Mouse (Mus musculus) hematopoietic stem cell, adult 5-6 weeks (primary cell): ENCODE data around the gene Cdk14. TPM values are rescaled to one million over a fixed set of nuclear protein-coding genes. Genes with fewer than 3 reads are reported as not detected.

Experiments
- ATAC-seq, 2 experiments: fragments of 125-278 bp in 1 of 2; replicated peaks in 1 of 2; 2 replicates each; pipeline ENCODE4 v1.8.0; 2016 to 2017; ENCODE audit warnings: inconsistent platforms in 2 of 2, mild to moderate bottlenecking in 2 of 2, moderate number of reproducible peaks in 2 of 2, low read depth in 1 of 2, moderate TSS enrichment in 1 of 2; ENCODE audit not compliant: low FRiP score in 2 of 2, poor library complexity in 2 of 2, severe bottlenecking in 2 of 2, insufficient read depth in 1 of 2, low TSS enrichment in 1 of 2
- total RNA-seq: library from RNA; stranded (forward); fragments of 172-1452, 232-1000 nt; gene quantifications from 2 replicates; pipeline ENCODE4 v1.2.3, GENCODE M21; 2017

Cdk14 gene
- total RNA-seq, 1 experiment from 2014 or later, result 14.8 TPM

DNA sequence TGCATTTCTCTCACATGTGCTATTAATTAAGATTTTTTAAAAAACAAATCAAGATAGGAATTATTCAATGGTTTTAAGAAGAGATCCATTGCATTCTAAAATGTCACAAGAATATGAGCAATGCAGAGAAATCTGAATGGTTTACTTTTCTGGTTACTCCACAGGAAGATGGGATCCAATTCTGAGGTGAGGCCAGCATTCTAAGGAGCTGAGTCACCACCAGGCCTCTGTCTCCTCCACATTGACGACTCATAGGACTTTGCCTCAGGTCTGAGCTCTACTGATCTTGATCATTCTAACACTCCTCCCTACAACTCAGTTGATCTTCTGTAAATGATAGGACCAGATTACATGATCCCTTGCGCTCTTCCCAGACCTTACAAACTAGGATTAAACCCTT lies 239.4 kb downstream of the Cdk14 start:
- ATAC-seq, result no peak

DNA sequence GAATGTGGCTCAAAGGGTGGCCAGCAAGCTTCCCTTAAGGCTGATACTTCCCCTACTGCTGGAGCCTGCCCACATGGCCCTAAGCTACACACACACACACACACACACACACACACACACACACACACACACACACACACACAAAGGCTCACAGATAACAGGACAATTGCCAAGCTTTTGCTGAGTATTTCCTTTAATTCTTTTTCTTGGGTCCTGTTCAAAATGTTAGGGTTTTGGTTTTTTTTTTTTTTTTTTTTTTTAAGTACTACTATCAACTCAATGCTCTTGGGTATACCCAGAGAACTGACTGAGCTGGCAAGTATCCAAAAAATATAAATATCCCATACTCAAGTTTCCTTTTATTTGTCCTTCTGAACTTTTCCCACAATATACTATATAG lies 239.8 kb downstream of the Cdk14 start:
- peak in 1 of 2 experiments; percentile 17; a peak in 1 of 4 replicates for ATAC-seq

DNA sequence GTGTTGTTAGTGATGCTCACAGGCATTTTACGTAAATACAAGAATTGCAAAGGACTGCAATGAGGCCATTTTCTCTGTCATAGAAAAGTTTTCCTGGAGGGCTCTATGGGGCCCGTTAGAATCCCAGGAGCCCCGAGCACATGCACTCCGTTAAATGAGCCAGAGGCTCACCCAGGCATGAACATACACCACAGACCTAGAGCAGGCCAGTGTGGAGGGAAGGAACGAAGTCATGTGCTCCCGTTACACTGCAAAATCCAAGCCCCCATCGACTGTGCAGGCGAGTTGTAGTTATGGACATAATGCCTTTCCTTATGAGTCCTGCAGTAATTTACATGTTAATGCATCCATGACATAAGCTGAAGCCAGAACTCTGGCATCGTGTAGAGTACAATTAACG lies 244.1 kb downstream of the Cdk14 start:
- ATAC-seq, result no peak

DNA sequence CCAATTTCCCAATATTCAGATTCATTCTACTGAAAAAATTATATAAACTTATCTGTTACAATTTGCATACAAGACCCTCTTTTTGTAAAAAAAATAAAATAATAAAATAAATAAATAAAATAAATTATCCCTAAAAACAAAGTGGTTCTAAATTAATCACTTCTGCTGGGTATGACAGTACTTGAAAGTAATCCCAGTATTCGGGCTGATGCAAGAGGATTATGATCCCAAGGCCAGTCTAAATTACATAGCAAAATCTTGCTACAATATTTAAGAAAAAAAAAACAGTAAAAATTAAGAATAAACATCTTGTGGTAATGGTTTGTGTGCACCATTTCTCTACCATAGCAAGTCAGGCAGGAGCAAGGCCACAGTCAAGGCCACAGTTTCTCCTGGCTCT lies 244.5 kb downstream of the Cdk14 start:
- ATAC-seq, result no peak

DNA sequence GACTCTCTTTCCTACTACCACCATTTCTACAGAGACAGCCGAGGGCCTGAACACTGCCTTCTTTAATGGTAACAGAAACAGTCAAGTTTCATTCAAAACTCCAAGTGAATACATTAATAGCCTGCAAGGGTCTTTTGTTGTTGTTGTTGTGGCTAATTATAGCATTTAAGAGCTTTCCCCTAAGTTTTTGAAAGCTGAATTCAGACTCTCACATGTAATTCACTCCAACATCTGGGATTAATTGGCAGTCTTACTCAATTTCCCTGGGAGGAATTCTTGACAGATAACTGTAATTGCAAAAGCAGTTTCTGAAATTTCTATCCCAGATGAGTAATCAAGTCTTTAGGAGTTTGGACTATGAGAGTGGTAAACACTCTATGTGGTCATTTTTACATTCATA lies 245.0 kb downstream of the Cdk14 start:
- no peak for ATAC-seq

DNA sequence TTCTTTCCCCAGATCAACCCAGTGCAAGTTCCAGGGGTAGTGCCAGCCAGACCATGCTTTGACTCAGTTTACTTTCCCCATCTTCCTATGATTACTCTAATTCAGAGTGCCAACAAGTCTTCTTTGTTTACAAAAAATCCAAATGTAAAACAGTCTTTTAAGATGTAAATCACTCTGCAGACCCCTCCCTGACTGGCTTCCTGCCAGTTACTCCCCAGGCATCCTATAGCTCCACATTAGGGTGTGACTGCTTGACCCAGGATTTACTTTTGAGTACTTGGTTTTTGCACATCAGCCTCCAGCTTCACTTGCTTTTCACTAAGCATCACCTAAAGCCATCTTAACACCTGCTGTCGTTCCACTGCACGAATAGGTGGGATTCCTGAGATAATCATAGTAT lies 254.0 kb downstream of the Cdk14 start:
- no peak for ATAC-seq

DNA sequence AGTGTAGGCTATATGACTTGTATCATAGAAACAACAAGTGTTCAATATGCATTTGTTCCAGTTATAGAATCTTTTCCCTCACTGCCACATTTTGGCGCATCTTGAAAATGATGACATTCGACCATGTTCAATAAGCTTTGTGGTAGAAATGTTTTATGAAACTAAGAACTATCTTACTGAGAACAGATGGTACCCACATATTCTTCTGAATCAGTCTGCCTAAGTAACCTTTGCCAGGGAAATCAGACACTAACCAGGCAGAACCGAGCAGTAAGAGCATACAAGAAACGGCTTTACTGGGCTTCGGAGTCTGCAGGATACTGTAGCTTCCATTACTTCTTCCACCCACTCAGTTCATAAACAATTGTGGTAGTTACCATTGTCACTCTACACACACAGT lies 255.8 kb downstream of the Cdk14 start:
- no peak for ATAC-seq

DNA sequence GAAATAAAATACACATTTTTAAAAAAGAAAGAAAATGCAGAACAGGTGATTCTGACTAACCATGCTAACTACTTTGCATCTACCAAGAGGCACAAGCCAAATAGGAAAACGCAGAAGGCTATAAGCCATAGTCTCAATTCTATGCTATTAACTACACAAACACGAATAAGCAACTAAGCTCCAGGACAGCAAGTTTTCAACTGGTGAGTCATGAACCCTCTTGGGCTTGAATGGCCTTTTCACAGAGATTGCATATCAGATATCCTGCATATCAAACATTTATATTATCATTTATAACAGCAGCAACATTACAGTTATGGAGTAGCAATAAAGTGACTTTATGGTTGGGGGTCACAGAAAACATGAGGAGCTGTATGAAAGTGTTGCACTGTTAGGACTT lies 256.3 kb downstream of the Cdk14 start:
- no peak for ATAC-seq

DNA sequence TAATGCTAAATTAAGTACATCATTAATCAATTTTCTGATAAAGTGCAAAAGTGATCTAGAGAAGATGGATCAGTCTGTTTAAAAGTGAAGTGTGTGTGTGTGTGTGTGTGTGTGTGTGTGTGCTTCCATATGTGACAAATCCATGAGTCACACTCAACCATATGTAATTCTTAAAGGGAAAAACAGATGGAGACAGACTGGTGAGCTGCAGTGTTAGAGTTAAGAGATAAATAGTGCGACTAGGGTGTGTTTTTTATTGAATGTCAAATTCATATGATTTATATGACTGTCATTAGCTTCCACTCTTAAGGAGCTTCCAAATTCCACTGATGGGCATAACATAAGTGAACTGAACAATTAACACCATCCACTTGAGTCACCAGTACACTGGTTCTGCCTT lies 260.6 kb downstream of the Cdk14 start:
- no peak for ATAC-seq

DNA sequence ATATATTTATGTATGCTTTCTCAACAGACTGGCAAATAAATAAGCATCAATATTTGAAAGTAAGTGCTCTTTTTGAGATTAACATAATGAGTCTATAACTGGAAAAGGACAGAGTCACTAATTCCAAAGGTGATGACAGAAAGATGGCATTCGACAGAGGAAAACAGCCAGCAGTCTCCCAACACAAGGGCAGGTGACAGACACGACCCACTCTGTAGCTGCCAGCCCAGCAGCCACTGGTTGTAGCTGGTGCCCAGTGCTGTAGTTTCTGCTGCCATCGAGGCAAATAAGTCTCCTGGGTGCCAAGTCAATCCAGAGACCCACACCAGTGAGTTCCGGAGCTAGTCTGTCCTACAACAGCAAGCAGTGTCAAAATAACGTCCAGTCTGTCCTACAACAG lies 280.3 kb downstream of the Cdk14 start:
- ATAC-seq, result no peak

DNA sequence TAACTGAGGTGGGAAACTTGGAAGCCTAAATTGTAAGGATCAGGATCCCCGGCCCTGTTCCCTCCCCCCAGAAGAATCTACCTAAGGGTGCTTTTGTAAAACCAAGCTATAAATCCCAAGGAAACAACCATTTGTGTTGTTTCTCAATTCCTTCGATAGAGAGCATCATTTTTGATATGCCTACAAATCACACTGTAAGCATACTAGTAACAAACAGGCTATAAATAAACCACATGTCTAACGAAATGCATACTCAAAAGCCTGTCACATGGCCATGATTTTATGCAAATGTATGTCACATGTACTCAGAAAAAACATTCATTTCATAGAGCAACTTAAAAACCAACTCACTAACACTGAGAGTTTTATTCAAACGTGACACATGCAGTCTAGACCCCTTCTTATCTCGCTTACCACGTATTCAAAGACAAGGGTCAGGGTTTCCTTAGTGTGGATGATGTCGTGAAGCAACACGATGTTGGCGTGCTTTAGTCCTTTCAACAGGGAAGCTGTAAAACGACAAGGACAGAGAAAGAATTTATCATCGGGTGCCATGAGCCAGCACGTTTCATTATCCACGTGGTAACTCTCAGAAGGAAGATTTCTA lies 285.1 kb downstream of the Cdk14 start:
- ATAC-seq, result no peak

DNA sequence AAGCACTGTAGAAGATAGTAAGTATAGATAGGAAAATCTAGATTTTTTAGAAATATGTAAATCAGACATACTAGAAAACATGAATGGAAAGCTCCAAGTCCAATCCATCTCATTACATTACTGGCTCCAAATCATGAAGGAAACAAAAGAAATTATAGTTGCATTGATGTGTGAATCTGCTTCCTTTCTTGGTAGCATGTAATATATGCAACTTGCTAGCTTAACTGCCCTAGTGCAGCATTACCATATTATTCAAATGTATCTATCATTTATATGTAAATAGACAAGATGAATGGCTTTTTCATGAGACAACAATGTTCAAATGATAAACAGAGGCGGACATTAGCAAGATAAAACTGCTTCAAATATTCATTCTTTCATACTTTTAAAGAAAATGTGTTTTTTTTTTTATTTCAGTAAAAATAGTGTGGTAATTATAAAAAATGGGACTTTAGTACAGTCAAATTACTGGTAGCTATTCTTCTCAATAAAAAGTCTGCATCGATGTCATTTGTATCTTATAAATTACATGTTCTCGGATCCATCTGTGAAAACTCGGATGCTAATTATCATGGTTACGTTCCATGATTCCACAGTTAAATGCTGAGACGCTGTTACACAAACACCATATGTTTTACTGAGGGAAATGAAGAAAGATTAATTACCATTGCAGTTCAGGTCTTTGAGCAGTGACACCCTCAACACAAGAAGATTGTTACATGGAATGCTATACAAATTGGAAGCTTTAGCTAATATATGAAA lies 285.8 kb downstream of the Cdk14 start:
- no peak for ATAC-seq

DNA sequence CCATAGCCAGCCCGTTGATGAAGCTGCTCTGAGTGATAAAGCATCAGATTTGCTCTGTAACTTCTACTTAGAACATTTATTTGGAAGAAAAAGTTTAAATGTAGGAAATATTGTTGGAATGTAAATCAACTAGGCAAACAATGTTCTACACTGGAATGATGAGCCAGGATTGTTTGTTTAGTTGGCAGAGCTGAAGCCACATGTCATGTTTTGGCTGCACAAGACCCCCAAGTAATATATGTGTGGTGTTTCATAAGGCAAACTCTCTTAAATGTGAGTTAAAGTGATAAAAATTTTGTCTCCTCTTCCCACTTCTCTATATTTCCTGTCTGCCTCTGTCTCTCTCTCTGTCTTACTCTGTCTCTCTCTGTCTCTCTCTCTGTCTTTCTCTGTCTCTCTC lies 291.3 kb downstream of the Cdk14 start:
- ATAC-seq, result no peak

DNA sequence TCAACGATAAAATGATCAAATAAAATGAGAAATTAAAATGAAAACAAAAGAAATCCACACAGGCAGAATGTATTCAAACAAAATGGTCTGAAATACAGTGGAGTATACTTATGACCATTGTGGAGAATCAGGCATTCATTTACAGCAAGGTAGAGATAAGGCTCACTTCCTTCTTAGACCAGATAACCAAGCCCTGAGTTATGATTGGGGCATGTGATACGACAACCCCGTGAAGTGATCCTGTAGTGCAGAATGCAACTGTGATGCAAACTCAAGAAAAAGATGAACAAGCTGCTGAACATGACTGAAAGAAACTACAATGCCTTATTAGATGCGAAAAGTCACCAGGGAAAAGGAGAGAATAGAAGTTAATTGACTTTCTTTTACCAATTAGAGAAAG lies 295.5 kb downstream of the Cdk14 start:
- no peak for ATAC-seq

DNA sequence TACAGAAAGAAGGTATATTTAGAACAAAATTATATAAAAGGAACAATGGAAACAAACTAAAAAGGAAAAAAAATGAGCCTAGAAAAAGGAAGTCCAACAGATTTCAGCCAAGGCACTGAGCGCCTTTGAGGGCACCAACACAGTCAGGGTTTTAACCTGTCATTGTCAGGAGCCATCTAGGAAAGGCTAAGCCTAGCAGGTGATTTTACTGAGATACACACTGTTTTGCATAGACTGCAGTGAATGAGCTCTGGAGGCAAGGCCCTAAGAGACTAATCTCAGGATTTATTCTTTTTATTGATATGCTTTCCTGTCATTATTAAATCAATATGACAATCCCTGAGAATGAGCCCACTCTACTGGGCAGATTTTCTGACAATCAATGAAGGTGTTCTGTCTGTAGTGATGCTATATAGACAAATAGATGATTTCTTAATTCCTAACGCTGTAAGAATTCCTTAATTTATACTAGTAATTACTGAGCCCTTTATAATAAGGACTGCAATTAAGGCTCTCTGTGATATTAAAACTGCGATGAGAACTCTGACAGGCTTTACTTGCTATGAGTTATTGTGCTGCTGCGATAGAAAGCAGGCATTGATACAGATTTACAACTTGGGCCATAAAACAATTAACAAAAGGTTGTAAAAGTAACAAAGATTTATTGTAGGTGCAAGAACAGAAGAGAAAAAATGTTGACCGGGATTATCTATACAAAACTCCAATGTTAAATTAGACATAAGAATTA lies 303.2 kb downstream of the Cdk14 start:
- no peak for ATAC-seq

DNA sequence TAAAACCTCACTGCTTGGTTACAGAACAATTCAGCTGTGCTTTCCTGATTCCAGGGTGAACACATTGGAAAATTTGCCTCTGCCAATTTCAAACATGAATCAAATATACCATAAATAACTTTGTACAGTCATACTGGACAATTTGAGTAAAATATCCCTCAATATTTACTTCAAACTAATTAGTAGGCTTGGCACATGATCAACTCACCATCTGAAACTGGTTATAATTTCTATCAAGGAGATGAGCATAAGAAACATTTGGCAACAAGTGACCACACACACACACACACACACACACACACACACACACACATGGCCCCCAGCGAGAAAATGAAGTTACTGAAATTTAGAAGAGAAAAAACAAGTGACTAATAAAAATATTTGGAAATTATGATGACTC lies 304.6 kb downstream of the Cdk14 start:
- ATAC-seq, result no peak

DNA sequence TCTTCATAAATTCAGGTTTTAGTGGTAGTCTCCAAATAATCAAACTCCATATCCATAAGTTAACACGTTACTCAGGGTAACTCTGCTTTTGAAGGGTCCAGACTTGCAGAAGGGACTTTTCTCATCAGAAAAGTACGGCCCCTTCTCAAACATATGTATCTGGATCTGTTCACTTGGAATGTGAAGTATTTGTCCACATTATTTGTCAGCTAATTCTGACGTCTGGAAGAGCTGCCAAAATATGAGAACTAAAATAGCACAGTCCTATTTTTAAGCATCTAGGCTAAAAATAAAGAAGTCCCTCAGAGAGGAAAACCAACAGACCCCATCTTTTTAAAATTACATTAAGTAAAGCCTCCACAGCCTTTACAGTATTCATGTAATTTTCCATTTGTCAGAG lies 310.5 kb downstream of the Cdk14 start:
- no peak for ATAC-seq

DNA sequence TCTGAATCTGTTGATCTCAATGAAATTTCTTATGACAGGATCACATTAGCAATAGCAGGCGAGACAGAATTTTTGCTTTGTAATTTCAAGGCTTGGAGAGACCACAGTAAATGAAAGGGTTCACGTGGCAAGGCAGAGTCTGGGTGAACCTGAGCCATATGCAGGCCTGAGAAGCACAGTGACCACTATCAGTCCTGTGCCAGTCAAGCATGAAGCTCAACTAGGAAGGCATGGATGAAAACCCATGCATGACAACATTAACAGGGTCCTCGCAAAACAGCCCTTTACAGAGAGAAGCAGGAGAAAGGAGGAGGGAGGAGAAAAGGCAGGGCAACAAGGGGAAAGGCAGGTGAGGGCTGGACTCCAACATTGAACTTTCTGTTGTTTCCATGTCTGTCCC lies 311.1 kb downstream of the Cdk14 start:
- no peak for ATAC-seq
